Mouse (Mus musculus): ENCODE data around the gene Asdurf. TPM values are rescaled to one million over a fixed set of nuclear protein-coding genes. Genes with fewer than 3 reads are reported as not detected.

The Asdurf gene
- total RNA-seq, 1 experiment from 2014 or later = 4.8 TPM

Other genes starting within 250 kb of the Asdurf start
- gene 1700019A02Rik, start 165.0 kb downstream of the Asdurf start, total RNA-seq (2021) = not detected in 2 replicates
- gene Pms1, start 55.6 kb downstream of the Asdurf start, total RNA-seq (2021) = 4.6 and 5.7 TPM in 2 replicates
- gene Ormdl1, start 55.5 kb downstream of the Asdurf start, total RNA-seq (2021) = 12.5 TPM in 2 replicates
- gene Gm28778, start 55.5 kb downstream of the Asdurf start, total RNA-seq (2021) = 0.83 TPM in 1 of 2 replicates, not detected in the other
- 19.5 and 20.8 TPM in 2 replicates for gene Osgepl1, start 39.0 kb downstream of the Asdurf start, total RNA-seq (2021)
- gene Gm28551, start within 50 bp of the Asdurf start, total RNA-seq (2021) = not detected in 2 replicates
- 26.3 and 30.5 TPM in 2 replicates for gene Asnsd1, start 133 bp upstream of the Asdurf start, total RNA-seq (2021)